Mouse (Mus musculus): ENCODE measurements around the gene Acin1.
"Not testable (repeated sequence)": the region's sequence is repeated elsewhere in the genome, so short reads cannot be mapped to it uniquely, and the experiment has no call there.

The Acin1 gene

GRCm38 (mm10) chr14:54642224-54642944 is 44.3 kb downstream of the Acin1 start:
- DNase-seq (ENCODE audit: low spot score), result no peak

- DNase-seq (ENCODE audit: low spot score), result peak; percentile 93
These were observed 45.3 kb downstream of the Acin1 start, which contains the start of gene Cdh24 for GRCm38 (mm10) chr14:54641305-54641969. TSS of gene Cdh24 (minus strand) at chr14:54641364.

- no peak for DNase-seq (ENCODE audit: low spot score)
These were observed 45.8 kb downstream of the Acin1 start, which contains the start of gene Gm17606 for GRCm38 (mm10) chr14:54640946-54641304. TSS of gene Gm17606 (plus strand) at chr14:54640952.

- DNase-seq (ENCODE audit: low spot score), result no peak
These were observed 46.6 kb downstream of the Acin1 start for GRCm38 (mm10) chr14:54640121-54640520.

GRCm38 (mm10) chr14:54638210-54638609 is 48.5 kb downstream of the Acin1 start:
- DNase-seq (ENCODE audit: low spot score), result no peak

GRCm38 (mm10) chr14:54636954-54637353 is 49.8 kb downstream of the Acin1 start:
- DNase-seq (ENCODE audit: low spot score), result no peak

- DNase-seq (ENCODE audit: low spot score), result no peak
These were observed 52.5 kb downstream of the Acin1 start for GRCm38 (mm10) chr14:54634182-54634581.

- no peak for DNase-seq (ENCODE audit: low spot score)
These were observed 54.5 kb downstream of the Acin1 start for GRCm38 (mm10) chr14:54632252-54632651.

- DNase-seq (ENCODE audit: low spot score), result no peak
These were observed 55.5 kb downstream of the Acin1 start for GRCm38 (mm10) chr14:54631240-54631599.

- no peak for DNase-seq (ENCODE audit: low spot score)
These were observed 56.0 kb downstream of the Acin1 start for GRCm38 (mm10) chr14:54630583-54631239.

GRCm38 (mm10) chr14:54629797-54630196 is 56.9 kb downstream of the Acin1 start:
- DNase-seq (ENCODE audit: low spot score), result no peak

- DNase-seq (ENCODE audit: low spot score), result no peak
These were observed 58.6 kb downstream of the Acin1 start for GRCm38 (mm10) chr14:54628103-54628502.

GRCm38 (mm10) chr14:54624976-54625375 is 61.8 kb downstream of the Acin1 start:
- no peak for DNase-seq (ENCODE audit: low spot score)

GRCm38 (mm10) chr14:54623334-54623733 is 63.4 kb downstream of the Acin1 start:
- DNase-seq (ENCODE audit: low spot score), result no peak

GRCm38 (mm10) chr14:54621133-54621532 is 65.6 kb downstream of the Acin1 start, which contains the start of gene Psmb11:
TSS of gene Psmb11 (plus strand) at chr14:54621433.
- DNase-seq (ENCODE audit: low spot score), result no peak

GRCm38 (mm10) chr14:54617897-54618365 is 68.8 kb downstream of the Acin1 start, which contains the start of gene Psmb5:
TSS of gene Psmb5 (minus strand) at chr14:54618022.
- DNase-seq (ENCODE audit: low spot score), result peak; percentile 83

GRCm38 (mm10) chr14:54617152-54617896 is 69.4 kb downstream of the Acin1 start:
- DNase-seq (ENCODE audit: low spot score), result no peak

- DNase-seq (ENCODE audit: low spot score), result no peak
These were observed 70.4 kb downstream of the Acin1 start for GRCm38 (mm10) chr14:54616226-54616825.

- not testable (repeated sequence) for DNase-seq (ENCODE audit: low spot score)
These were observed 72.6 kb downstream of the Acin1 start for GRCm38 (mm10) chr14:54614130-54614529.

GRCm38 (mm10) chr14:54610648-54611047 is 76.1 kb downstream of the Acin1 start:
- no peak for DNase-seq (ENCODE audit: low spot score)

GRCm38 (mm10) chr14:54609962-54610361 is 76.8 kb downstream of the Acin1 start:
- DNase-seq (ENCODE audit: low spot score), result no peak

GRCm38 (mm10) chr14:54609245-54609644 is 77.5 kb downstream of the Acin1 start:
- no peak for DNase-seq (ENCODE audit: low spot score)

Measured in ovary, postnatal 36 days (tissue).